15 mouse cellular contexts compared by ENCODE assay signal in genomic region chr14:59759196-59759839, GRCm38 (mm10).
DNase-seq lines count a peak whose midpoint lies in the region; ATAC-seq lines count a peak whose summit lies in the region.
"Had no signal": no experiment of that assay in that cellular context is flagged by ENCODE, and none has a peak within 500 bp of the region (broad histone marks: within the 10 kb centered on the region; RNA-seq: fewer than 3 reads in every experiment).

No protein-coding gene starts in this region.

- H3K36me3 ChIP-seq in hindbrain, embryonic 15.5 days, result no peaks in the 10 kb centered on the region
- H3K36me3 ChIP-seq in hindbrain, embryonic 10.5 days, result no peaks in the 10 kb centered on the region
- H3K36me3 ChIP-seq in embryonic facial prominence, embryonic 13.5 days, result no peaks in the 10 kb centered on the region
- no peaks in the 10 kb centered on the region for H3K36me3 ChIP-seq in midbrain, embryonic 16.5 days (ENCODE audit: control insufficient read depth, insufficient read depth, low read length)
- H3K36me3 ChIP-seq: heart, embryonic 13.5 days had no signal

- H3K27me3 ChIP-seq in hindbrain, embryonic 15.5 days, result no peaks in the 10 kb centered on the region
- peaks cover 10% of the 10 kb centered on the region for H3K27me3 ChIP-seq in hindbrain, embryonic 10.5 days (ENCODE audit: insufficient read depth, poor library complexity, severe bottlenecking)
- H3K27me3 ChIP-seq in embryonic facial prominence, embryonic 13.5 days, result peaks cover 6% of the 10 kb centered on the region; the same call in 1 of the 2 replicates
- no peaks in the 10 kb centered on the region for H3K27me3 ChIP-seq in midbrain, embryonic 16.5 days (ENCODE audit: control insufficient read depth, insufficient read depth, low read depth, low read length)
- H3K27me3 ChIP-seq: CH12.LX had no signal

- H3K4me2 ChIP-seq in hindbrain, embryonic 15.5 days, result no peak overlapping the region
- peak overlapping the region; percentile 44 for H3K4me2 ChIP-seq in embryonic facial prominence, embryonic 13.5 days
- H3K4me2 ChIP-seq in midbrain, embryonic 16.5 days (ENCODE audit: low read length), result no peak overlapping the region
- H3K4me2 ChIP-seq: heart, embryonic 13.5 days had no signal

- H3K9ac ChIP-seq in hindbrain, embryonic 15.5 days, result no peak overlapping the region
- H3K9ac ChIP-seq in embryonic facial prominence, embryonic 13.5 days, result no peak overlapping the region
- no peak overlapping the region for H3K9ac ChIP-seq in midbrain, embryonic 16.5 days (ENCODE audit: low read depth, low read length)
- H3K9ac ChIP-seq: forebrain, postnatal 0 days; heart, embryonic 13.5 days had no signal

- peak; percentile 72 for ATAC-seq in hindbrain, embryonic 15.5 days (ENCODE audit: low FRiP score, low read depth)
- 0 out of 2 replicates have a peak, but pooled peaks have one; percentile 26 for ATAC-seq in embryonic facial prominence, embryonic 13.5 days (ENCODE audit: insufficient number of reproducible peaks, insufficient read depth, low FRiP score, low TSS enrichment, low read depth)
- ATAC-seq in midbrain, embryonic 16.5 days, result peak; percentile 71
- ATAC-seq: forebrain, postnatal 0 days had no signal

- 58% methylated on average over 15 of the region's 15 CpGs for whole genome bisulfite sequencing in hindbrain, embryonic 15.5 days
- 76% methylated on average over 15 of the region's 15 CpGs for WGBS in hindbrain, embryonic 10.5 days
- 32% methylated on average over 15 of the region's 15 CpGs for WGBS in embryonic facial prominence, embryonic 13.5 days
- WGBS in midbrain, embryonic 16.5 days, result 59% methylated on average over 15 of the region's 15 CpGs

- H3K4me3 ChIP-seq in hindbrain, embryonic 15.5 days, result no peak overlapping the region
- H3K4me3 ChIP-seq in hindbrain, embryonic 10.5 days, result no peak overlapping the region
- 0 out of 2 replicates have a peak overlapping the region, but pooled peaks have one; percentile 4 for H3K4me3 ChIP-seq in embryonic facial prominence, embryonic 13.5 days
- H3K4me3 ChIP-seq in midbrain, embryonic 16.5 days (ENCODE audit: low read depth, low read length), result no peak overlapping the region
- H3K4me3 ChIP-seq: heart, embryonic 13.5 days; layer of hippocampus, adult 2 months had no signal

- no peaks in the 10 kb centered on the region for H3K9me3 ChIP-seq in hindbrain, embryonic 15.5 days
- no peaks in the 10 kb centered on the region for H3K9me3 ChIP-seq in hindbrain, embryonic 10.5 days
- no peaks in the 10 kb centered on the region for H3K9me3 ChIP-seq in embryonic facial prominence, embryonic 13.5 days
- H3K9me3 ChIP-seq in midbrain, embryonic 16.5 days (replicated peaks; ENCODE audit: control insufficient read depth, low read length, poor library complexity, severe bottlenecking), result no peaks in the 10 kb centered on the region
- H3K9me3 ChIP-seq: heart, embryonic 13.5 days had no signal

- no peak for DNase-seq in hindbrain, embryonic 10.5 days (ENCODE audit: low spot score)
- peak; percentile 21 for DNase-seq in kidney, postnatal 14 days
- no peak for DNase-seq in thymus, adult 18-20 months
- DNase-seq in ovary, postnatal 10 days (ENCODE audit: low spot score), result no peak
- no peak for DNase-seq in layer of hippocampus, adult 11-12 months (ENCODE audit: low spot score)
- DNase-seq: cerebellum, adult 9-11 months; forebrain, postnatal 0 days; liver; lung, postnatal 36 days had no signal

- no peak overlapping the region for H3K27ac ChIP-seq in hindbrain, embryonic 15.5 days (replicated peaks)
- H3K27ac ChIP-seq in hindbrain, embryonic 10.5 days, result no peak overlapping the region
- peak overlapping the region; percentile 71 for H3K27ac ChIP-seq in embryonic facial prominence, embryonic 13.5 days
- no peak overlapping the region for H3K27ac ChIP-seq in midbrain, embryonic 16.5 days (ENCODE audit: low read length)
- H3K27ac ChIP-seq: heart, embryonic 13.5 days; layer of hippocampus, adult 2 months had no signal

- peaks cover 12% of the 10 kb centered on the region; the same call in 1 of the 2 replicates for H3K4me1 ChIP-seq in hindbrain, embryonic 15.5 days (replicated peaks)
- peaks cover 9% of the 10 kb centered on the region; the same call in 1 of the 2 replicates for H3K4me1 ChIP-seq in hindbrain, embryonic 10.5 days (replicated peaks)
- peaks cover 27% of the 10 kb centered on the region for H3K4me1 ChIP-seq in embryonic facial prominence, embryonic 13.5 days
- peaks cover 4% of the 10 kb centered on the region; the same call in 1 of the 2 replicates for H3K4me1 ChIP-seq in midbrain, embryonic 16.5 days (ENCODE audit: control insufficient read depth, insufficient read depth, low read length)
- H3K4me1 ChIP-seq: heart, embryonic 13.5 days had no signal
